Mouse (Mus musculus) lung, adult 2 months (tissue): ENCODE data around the gene Pcx. TPM values are rescaled to one million over a fixed set of nuclear protein-coding genes. Genes with fewer than 3 reads are reported as not detected.
A peak's percentile ranks its signal among the peaks of the same experiment; 100 is the strongest.

Experiments
- DNase-seq: peaks from one replicate; pipeline ENCODE4 v3.0.0; 2022
- H3K4me1 ChIP-seq: fragments of 200-500 bp; 2 replicates; pipeline ENCODE4 v1.6.1; 2011; ENCODE audit warnings: low read length; ENCODE audit not compliant: control insufficient read depth, insufficient read depth
- H3K4me3 ChIP-seq: fragments of 200-500 bp; replicated peaks from 2 replicates; pipeline ENCODE3; 2011; ENCODE audit warnings: low read depth, mild to moderate bottlenecking, control low read depth, low read length; ENCODE audit errors: extremely low read depth
- CTCF ChIP-seq: fragments of 200-500 bp; IDR thresholded peaks from 2 replicates; pipeline ENCODE4 v1.5.1; 2011; ENCODE audit warnings: mild to moderate bottlenecking, low read length, control low read depth; ENCODE audit not compliant: insufficient read depth
- POLR2A ChIP-seq: fragments of 200-500 bp; IDR thresholded peaks from 2 replicates; pipeline ENCODE4 v1.6.1; 2011; ENCODE audit warnings: low read depth, mild to moderate bottlenecking, control low read depth, low read length, borderline replicate concordance; ENCODE audit errors: extremely low read depth
- WGBS: fragments of 180-500 bp; shearing (Covaris S2); methylation state at CpG from one replicate; pipeline ENCODE4 v1.1.7; 2018; 5-methylcytosine and 5-hydroxymethylcytosine counted together
- polyA plus RNA-seq: library from polyadenylated mRNA; depleted of rRNA; stranded (reverse); fragments of >200 nt; gene quantifications from 2 replicates; pipeline ENCODE4 v1.2.3, GENCODE M21; 2012; rRNA removed

Pcx gene
- polyA plus RNA-seq, 1 experiment, result 52.7 TPM

DNA sequence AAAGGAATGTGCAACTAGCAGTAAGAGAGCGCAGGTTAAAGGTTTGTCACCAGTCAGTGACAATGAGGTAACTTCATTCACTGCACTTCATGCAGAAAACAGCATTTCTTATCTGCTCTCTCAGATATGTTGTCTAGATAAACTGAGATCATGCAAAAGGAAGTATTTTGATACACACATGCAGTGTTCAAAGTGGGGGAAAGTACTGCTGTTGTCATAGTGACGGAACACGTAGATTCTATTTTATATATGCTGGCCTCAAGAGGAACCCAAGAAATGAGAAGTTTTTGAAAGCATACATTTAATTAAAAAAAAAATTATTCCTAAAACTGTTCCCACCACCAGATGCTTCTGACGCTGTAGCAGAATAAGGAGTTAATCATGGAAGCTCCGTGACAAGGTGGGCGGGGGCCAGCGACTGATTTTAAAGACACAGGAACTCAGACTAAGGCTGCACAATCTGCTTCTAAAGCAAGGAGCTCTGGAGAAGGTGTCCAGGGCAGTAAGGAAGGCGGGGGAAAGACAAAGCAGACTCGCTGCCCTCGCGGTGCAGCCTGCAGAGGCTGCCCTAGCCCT is 136.7 kb downstream of the Pcx start:
- Histone ChIP-seq H3K4me3 (no peak overlapping the region), H3K4me1 (no peaks in the 10 kb centered on the region)
- no peak for TF ChIP-seq CTCF
- no peak for TF ChIP-seq POLR2A
- no peak for DNase-seq
- WGBS, result 60% methylated on average over 11 of the region's 11 CpGs

- H3K4me3 ChIP-seq, result no peak overlapping the region
- TF ChIP-seq POLR2A (no peak), CTCF (no peak)
- H3K4me1 ChIP-seq, result no peaks in the 10 kb centered on the region
- no peak for DNase-seq
- WGBS, result 89% methylated on average over 5 of the region's 5 CpGs
Measured at GRCm38 (mm10) chr19:4658156-4658555, 147.9 kb downstream of the Pcx start.

DNA sequence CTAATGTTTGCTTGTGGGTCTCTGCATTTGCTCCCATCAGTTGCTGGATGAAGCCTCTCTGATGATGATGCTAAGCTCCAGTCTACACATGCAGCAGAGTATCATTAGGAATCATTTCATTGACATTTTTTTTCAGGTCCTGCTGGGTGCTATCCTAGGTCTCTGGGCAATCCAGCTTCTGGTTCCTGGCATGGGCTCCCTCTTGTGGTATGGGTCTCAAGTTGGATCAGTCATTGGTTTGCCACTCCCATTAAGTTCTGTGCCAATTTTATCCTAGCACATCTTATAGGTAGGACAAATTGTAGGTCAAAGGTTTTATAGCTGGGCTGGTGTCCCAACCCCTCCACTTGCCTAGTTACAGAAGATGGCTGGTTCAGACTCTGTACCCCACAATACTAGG is 156.5 kb downstream of the Pcx start:
- H3K4me3 ChIP-seq, result no peak overlapping the region
- TF ChIP-seq POLR2A, result no peak
- 0 out of 2 replicates have a peak, but pooled peaks have one; percentile 5 for TF ChIP-seq CTCF
- no peak for DNase-seq
- no peaks in the 10 kb centered on the region for H3K4me1 ChIP-seq

DNA sequence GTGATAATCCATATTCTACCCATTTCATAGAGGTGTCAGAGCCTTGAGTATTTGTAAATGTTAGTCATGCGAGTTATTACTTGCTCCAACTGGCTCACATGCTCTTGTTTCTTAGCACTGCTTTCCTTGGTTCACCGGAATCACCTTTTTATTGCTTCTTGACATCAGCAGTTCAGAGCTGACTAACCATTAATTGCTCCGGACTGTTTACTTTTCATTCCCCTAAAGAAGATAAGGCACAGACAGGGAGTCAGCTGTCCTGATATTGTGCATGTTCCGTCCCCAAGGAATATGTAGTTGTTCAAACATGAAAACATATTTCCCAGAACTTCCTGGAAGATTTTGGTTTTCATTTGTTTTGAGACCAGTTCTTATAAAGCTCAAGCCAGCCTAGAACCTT is 160.5 kb downstream of the Pcx start:
- 47% methylated on average over 4 of the region's 4 CpGs for WGBS
- no peak for TF ChIP-seq CTCF
- no peak for TF ChIP-seq POLR2A
- Histone ChIP-seq H3K4me3 (no peak overlapping the region), H3K4me1 (no peaks in the 10 kb centered on the region)
- no peak for DNase-seq

Other genes starting within 250 kb of the Pcx start
- gene Ssh3, start 241.3 kb upstream of the Pcx start, polyA plus RNA-seq, result 82.3 and 98.0 TPM in 2 replicates
- gene Ankrd13d, start 227.3 kb upstream of the Pcx start, polyA plus RNA-seq, result 7.3 and 8.4 TPM in 2 replicates
- gene Grk2, start 204.2 kb upstream of the Pcx start, polyA plus RNA-seq, result 110 and 120 TPM in 2 replicates
- gene Kdm2a, start 112.2 kb upstream of the Pcx start, polyA plus RNA-seq, result 71.0 and 80.8 TPM in 2 replicates
- 11.4 and 17.5 TPM in 2 replicates for gene Rhod, start 71.0 kb upstream of the Pcx start, polyA plus RNA-seq
- gene Syt12, start 33.0 kb upstream of the Pcx start, polyA plus RNA-seq, result 0.82 and 2.3 TPM in 2 replicates
- gene 2010003K11Rik, start 11.9 kb upstream of the Pcx start, polyA plus RNA-seq, result 0.23 and 0.82 TPM in 2 replicates
- gene Lrfn4, start 105.2 kb downstream of the Pcx start, polyA plus RNA-seq, result 24.6 and 28.8 TPM in 2 replicates
- gene Rce1, start 115.2 kb downstream of the Pcx start, polyA plus RNA-seq, result 86.2 and 98.0 TPM in 2 replicates
- gene Gm960, start 188.2 kb downstream of the Pcx start, polyA plus RNA-seq, result 0.20 and 0.65 TPM in 2 replicates
- 1.3 and 4.4 TPM in 2 replicates for gene Sptbn2, start 200.7 kb downstream of the Pcx start, polyA plus RNA-seq
- 6.8 and 7.6 TPM in 2 replicates for gene Rbm4b, start 246.0 kb downstream of the Pcx start, polyA plus RNA-seq